Mouse (Mus musculus) layer of hippocampus, adult 11-12 months (tissue): ENCODE results near the gene Dpm3.

ENCODE experiments used
- DNase-seq: peaks from one replicate; pipeline ENCODE4 v3.0.0; 2022; ENCODE audit warnings: low spot score

Dpm3 gene

DNA sequence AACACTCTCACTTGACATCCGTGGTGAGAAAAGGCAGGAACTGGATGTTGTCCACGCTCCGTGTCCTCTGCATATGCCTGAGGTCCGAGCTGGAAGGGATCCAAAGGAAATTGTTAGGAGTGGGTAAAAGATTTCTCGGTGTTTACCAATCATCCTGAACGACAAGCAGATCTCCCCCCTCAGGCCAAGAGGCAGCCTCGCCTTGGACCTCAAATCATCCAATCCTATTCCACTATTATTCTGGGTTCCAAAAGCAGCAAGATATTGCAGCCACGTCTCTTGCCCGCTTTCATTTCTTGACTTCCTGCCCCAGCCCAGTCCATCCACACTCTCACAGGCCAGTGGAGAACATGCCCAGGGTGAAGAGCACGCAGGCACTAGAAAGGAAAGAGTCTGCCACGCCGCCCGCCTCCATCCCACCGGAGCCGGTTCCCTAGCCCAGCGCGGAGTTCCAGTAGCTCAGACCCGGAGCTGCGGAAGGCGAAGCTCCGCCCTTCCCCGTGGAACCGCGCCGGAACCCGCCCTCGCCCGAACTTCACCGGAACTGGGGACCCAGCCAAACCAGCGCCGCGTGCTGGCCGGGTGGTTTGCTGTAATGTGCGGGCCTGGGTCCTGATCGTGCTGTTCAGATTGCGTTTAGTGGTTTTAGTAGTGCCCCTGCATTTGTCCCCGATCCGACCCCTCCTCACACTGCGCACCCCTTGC, 11.0 kb downstream of the Dpm3 start, which contains the start of gene Slc50a1:
TSS of gene Slc50a1 (minus strand) at position 520 of the 705 bp plus-strand sequence.
- DNase-seq, result peak; percentile 80

DNA sequence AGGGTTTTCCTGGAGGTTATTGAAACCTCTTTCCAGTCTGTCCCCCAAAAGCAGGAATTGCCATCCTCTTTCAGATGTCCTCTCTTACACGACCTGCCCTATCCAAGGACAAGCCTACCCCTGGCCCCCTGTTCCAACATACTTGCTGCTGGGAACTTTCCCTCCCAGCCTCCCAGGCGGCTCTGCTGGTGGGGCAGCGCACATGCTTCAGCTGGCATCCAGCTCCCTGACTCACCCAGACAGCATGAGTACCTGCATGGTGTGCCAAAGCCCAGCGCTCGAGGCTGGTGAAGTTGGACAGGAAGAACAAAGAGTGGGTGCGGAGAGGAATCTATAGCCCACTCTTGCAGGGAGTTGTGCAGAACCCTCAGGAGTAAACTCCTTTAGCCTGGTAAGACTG, 11.7 kb downstream of the Dpm3 start:
- DNase-seq, result peak; percentile 71

DNA sequence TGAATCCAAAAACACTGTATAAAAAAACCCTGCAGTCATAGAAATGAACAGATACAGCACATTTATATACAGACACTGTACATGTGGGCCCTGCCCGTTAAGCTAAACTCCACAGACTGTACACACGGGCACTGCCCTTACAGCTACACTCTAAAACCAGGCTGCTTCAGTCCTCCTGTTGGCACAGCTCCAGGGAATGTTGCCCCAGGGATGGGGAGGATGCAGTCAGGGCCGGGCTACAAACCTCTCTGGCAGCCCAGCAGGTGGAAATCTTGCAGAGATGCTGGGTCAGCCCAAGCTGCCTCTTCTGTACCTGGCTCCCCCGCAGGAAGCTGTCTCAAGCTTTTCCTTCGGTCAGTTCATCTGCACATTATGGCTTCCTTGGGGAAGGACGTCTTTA, 12.6 kb downstream of the Dpm3 start:
- no peak for DNase-seq

DNA sequence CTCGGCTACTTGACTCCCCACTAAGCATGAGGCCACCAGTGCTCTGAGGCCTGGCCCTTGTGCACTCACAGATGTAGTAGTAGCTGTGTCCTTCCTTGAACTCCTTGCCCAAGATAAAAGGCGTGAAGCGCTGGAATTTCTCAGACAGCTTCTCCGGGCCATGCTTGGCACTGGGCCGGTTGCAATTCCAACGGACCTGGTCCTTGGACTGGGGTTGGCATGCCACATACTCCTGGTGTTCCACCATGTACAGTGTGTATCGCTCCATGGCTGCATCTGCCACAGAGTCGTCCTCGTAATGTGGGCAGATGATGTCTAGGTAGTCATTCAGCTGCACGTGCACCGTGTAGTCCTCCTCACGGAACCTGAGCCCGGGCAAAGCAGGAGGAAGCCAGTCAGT, 16.9 kb downstream of the Dpm3 start:
- no peak for DNase-seq

DNA sequence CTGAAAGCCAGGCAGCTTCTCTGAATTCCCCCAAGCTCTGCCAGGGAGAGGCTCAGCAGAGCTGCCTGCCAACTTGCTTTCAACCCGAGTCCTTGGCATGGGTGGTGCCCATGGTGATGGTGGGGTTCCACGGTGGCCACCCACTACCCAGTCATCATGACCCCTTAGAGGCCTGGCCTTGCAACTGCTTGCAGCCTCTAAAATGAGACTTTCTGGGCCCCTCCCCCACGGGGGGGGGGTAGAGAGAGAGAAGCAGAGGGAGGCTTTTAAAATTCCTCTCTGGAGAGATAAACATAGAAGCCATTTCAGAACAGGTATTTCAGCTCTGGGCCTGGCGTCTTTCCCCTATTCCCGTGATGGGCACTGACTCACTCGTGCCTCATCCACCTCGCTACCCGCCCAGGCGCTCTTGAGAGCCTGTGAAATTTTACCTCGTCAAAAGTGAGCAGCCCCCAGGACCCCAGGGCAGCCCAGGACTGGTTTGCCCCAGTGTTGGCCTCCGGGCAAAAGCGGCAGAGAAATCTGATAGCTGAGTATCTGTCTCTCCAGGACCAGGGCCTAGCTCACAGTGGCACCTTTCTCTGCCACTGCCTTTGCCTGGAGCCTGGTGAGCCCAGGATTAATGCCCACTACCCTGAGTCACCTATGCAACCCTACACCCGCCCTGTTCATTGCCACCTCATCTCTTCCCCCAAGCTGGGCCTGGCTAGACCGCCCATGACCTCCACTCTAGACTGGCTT, 18.3 kb downstream of the Dpm3 start:
- DNase-seq, result peak; percentile 37

DNA sequence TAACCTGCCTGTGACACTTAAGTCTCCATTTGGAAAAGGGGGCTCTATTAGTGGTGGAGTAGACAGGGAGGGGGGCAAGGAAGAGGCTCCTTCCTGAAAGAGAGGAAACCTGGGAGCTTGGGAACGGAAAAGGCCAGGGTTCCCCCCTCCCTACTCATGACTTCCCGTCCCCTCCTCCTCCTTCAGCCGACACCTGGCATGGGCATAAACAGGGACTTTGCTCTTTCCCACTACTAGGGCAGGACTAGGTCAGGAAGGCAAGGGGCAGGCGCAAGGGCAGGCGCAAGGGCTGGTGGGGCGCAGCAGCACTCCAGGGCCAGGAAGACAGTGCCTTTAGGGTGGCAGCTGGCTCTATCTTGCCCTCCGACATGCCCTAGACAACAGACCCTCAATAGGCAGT, 18.9 kb downstream of the Dpm3 start:
- DNase-seq, result no peak

DNA sequence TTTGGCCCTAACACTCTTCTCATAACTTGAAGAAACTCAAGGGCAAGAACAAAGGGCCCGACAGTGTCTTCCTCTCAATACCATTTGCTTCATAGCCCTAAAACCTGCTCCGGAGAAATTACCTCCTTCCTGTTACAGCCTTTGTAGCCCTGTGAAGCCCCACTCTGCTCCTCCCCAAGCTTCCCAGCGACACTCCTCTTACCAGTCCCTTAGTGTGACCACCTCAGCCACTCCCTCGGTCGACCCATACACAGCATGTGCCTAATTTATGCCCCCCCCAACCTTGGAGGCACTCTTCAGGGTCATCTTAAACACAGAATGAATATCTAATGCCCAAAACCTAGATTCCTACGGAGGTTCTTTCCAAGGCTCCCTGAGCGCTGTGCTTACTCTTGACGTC, 19.5 kb downstream of the Dpm3 start:
- no peak for DNase-seq

DNA sequence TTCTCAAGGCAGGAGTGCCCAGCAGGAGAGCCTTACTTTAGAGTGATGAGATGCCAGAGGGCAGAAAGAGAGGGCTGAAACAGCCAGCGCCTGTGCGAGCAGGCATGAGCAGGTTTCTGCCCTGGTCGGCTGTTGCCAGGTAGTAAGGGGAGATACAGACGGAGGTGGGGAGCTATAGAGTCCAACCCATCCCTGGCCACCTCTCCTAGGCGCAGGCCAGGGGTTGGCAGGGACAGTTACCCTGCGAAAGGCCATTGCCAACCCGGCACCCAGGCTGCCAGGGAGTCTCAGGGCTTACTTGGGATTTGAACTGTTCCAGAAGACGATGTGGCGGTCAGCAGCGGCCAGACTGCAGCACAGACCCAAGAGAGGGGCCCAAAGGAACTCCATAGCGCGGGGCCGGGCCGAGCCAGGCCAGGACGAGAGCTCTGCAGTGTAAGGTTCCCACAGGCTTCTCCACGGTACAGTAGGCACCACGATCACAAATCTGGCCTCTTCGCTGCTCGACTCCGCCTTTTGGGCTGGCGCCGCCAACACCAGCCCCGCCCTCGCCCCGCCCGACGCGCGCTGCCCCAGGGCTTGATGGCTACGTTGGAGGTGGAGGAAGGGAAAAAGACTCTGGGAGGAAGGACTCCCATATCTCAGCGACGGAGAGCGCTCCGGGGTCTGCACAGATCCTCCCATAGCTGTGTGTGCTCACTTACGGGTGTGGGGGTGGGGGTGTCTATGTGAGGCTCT, 20.2 kb downstream of the Dpm3 start:
- DNase-seq, result peak; percentile 85

DNA sequence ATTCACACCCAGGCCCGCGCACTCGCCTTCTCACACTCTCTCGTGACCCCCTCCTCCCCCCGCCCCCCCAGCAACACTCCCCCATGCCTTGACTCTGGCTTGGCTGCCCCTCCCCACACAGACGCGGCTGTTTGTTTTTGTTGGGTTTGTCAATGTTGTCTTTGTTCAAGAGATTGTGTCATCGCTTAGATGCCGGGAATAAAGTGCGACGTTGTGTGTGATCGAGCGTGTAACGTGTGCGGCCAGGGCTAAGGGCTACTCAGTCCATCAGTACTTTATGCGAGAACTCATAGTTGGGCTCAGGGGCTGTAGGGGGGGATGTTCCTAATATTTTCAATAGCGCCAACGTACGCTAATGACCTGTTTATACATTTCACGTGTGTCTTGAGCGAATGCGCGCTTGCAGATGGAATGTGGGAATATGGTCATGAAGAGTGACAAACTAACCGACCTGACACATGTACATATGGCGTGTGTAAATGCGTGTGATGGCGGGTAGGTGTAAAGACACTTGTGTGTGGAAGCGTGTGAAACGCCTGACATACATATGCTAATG, 21.0 kb downstream of the Dpm3 start:
- DNase-seq, result peak; percentile 76

DNA sequence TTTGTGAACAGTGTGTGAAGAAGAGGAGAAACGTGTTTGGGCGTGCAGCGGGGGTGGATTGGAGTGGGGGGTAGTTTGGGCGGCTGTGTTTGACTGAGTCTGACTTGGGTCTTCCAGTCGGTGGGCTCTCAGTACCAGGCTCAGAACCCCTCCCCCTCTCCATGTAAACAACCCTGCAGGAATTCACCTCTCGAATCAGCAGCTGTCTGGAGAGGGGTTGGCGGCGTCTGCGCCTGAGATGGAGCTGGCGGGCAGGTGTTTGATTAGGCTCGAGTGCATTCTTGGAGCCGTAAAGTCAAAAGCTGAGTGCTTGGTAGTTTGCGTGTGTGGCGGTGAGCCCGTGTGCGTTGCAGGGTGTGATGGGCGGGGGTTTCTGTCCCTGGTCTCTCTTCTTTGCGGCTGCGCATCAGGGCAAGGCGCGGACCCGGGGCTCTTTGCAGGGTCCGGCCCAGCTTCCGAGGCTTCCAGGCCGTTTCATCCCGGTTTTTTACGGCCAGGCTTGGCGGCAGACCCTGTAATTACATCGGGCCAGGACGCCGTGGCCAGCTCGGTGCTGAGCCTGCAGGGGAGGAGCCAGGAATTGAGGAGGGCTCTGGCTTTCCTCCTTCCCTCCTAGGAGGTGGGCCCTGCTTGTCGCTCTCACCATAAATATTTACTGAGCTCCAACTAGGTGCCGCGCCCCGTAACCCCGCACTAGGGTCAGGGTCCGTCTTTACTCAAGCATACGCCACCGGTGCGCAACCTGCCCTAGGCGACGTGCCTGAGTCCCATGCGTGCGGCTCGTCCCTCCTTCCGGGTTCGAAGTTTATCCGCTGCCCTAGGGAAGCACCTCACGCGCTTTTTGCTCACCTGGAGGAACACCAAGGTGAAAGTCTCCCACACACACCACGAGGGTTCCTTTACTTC, 21.7 kb downstream of the Dpm3 start, which contains the start of gene Efna1:
TSS of gene Efna1 (minus strand) at position 537 of the 906 bp plus-strand sequence.
- DNase-seq, result peak; percentile 59

DNA sequence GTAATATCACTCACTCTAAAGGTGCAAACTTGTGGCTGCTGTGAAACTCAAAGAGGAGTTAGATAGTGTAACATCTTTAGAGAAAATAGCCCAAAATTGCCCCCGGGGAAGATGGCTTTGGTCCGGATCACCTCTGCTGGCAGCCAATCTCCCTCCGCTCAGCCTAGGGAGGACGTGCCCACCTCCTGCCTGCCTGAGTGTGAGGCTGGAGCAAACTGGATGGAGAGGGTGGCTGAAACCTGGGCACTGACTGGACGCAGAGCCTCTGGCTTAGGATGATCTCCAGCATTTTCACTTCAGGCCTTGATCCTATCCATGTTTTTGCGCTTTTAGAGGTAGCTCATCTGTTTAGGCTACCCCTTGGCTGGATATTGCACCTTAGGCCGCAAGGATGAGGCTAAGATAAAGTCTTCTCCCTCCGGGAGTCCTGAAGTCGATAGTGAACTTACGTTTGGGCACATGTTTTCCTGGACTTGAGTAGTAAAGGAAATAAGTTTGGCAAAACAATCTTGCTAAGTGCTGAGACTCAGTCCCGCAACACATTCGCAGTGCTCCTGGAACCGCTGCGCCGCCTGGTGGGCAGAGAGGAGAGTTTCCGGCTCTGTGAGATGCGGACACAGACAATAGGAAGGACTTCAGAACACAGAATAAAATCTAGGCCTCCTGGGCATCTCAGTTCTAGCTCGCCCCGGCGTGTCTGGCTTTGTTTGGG, 22.6 kb downstream of the Dpm3 start:
- DNase-seq, result peak; percentile 81

DNA sequence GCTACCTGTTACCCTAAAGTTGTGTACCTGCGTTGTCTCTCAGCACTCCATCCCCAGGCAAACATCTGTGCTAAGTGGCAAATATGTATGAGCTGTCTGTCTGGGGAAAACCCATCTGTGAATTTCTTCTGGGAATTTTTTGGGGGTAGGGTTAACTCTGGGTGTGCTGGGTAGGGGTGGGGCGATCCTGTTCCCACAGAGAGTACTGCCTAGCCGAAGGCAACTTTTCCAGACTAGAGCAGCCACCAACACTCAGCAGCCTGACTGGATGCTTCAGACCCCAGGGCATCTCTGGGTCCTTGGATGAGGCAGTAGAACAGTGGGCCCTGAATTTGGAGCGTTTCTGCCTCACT, 23.1 kb downstream of the Dpm3 start:
- no peak for DNase-seq

DNA sequence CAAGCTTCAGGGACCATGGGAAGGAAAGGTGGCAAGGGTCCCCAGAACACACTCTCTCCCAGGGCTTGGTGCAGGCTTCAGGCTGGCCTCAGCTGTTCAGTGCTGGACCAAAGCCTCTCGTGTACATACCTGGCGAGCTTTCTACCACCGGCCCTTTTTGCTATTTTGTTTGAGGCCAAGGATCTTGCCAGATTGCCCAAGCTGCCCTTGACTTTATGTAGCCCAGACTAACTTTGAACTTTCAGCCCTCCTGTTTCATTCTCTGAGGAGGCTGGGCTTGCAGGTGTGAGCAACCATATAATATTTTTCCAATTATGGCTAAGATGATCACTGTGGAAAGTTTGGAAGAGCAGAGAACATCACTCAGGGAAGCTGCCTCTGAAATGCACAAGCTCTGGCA, 25.1 kb downstream of the Dpm3 start:
- DNase-seq, result no peak

DNA sequence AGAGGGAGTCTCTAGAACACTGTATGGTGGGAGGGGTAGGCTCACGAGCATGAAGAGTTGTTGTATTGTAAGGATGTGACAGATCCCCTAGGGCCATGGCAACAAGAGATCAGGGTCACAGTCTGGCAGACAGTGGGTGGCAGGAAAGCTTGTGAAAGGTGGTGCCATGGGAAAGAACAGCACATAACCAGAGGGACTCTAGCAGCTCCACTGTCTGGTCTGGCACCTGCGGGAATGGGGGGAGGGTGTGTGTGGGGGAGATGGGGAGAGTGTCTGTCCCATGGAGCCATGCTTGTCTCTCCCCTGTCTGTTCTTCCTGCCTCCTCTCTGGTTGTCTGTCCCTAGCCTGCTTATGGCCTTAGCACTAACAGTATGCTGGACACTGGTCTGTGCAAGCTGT, 26.4 kb downstream of the Dpm3 start:
- no peak for DNase-seq

DNA sequence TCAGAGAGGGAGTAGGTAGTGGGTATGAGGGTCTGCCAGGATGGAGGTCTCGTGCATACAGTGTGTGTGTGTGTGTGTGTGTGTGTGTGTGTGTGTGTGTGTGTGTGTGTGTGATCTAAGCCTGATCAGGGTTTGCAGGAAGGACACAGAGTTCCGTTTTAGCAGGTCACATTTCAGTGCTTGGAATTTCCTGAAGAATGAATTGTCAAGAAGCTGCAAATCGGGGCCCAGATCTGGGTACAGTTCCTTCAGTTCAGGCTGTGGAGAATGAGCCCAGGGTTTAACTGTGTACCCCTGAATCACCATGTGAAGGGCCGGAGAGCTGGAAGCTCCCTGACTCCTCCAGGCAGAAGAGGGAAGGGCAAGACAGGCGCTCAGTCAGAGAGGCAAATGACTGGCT, 28.1 kb downstream of the Dpm3 start:
- DNase-seq, result no peak

DNA sequence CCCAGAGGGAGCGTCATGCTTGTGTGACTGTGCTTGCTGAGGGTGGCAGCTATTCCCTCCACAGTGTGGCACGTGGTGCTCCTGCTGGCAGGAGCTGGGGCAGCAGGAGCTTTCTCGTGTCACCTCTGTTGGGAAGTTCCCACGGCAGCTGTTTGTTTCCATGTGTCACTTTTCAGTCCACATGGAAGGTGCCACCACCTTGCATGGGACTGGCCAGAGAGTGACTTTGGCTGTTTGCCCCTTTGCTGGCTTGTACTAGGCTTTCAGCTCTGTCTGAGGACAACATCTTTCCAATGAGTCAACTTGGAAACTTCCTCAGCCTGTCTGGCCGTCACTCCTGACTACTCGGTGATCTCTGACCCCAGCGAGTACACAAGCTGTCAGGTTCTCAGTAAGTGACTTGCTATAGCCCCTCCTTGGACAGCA, 29.4 kb downstream of the Dpm3 start:
- DNase-seq, result no peak

DNA sequence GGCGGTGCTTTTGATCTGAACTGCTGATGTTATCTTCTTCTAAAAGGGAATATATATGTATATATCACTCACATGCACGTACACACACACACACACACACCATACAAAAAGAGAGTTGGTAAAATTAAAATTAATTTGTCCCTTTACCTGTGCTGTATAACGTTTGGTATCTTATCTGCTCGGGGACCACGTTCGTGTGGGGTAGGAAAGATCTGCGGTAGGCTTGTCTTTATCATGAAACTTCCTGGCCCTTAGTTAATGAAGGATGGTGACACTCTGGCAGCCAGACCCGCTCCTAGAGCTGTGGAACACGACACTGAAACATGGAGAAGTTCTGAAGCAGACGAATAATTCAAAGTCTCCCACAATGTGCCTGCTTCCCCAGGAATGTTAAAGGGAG, 32.7 kb downstream of the Dpm3 start:
- no peak for DNase-seq

DNA sequence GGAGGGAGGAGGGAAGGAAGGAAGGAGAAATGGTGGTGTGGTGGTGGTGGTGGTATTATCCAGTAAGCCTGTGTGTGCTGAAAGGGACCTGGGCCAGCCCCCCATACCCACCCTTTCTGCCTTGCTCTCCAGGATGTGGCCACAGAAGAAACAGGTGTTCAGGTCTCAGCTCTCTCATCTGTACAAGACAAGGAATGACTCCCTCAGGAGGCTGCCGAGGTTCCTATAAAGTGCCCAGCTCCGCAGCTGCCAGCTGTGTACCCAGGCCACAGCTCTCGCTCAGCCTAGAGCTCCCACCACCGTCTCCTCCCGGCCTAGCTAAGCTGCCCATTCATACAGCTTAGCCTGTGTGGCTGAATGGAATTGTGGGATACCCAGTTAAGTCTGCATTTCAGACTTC, 33.1 kb downstream of the Dpm3 start:
- no peak for DNase-seq

DNA sequence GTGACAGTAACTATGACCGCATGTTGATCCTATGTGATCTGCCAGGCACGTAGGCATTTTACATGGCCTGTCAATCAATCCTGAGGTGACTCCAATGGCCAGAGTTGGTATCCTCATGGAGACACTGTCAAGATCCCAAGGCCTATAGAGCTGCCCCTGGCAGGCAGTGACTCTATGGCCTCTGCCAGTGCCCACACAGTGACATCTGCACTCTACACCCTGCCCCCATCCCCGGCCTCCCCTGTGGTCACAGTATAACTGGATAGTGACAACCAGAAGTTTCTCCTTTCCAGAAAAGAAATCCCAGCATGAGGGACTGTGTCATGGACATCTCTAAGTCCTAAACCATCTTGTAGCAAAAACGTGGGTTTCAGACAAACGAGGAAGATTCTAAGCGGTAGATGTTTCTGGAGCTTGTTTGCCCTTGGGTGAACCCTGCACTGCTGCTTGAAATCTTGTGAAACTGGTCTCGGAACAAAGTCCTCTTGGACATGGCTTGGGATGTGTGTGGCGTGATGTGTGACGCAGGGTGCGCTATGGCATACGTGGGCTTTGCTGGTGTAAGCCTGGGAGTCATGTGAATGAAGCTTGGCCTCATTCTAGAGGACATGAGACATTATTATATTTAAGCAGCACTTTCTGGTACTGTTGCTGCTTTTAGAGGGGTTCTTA, 34.2 kb downstream of the Dpm3 start:
- no peak for DNase-seq

DNA sequence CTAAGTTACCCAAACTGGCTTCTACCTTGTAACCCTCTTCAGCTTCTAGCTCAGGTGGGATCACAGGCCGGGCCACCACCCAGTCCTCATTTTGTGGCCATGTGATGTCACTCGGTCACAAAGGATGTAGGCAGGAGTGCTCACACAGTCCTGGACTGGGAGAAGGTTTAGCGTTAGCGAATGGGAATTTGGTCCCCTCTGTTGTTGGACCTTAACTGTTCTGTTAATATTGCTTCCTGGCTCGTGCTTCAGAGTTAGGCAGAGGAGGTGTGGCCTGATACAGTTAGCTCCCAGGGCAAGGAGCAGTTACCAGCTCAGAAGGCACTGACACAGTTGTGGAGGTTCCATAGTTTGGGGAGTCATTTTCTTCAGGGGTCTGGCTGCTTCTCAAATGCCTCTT, 35.0 kb downstream of the Dpm3 start:
- DNase-seq, result no peak
